Mouse (Mus musculus) olfactory bulb, adult 2 months (tissue): ENCODE data around the gene AI597479.

ENCODE experiments used
- CTCF ChIP-seq: fragments of 200-500 bp; IDR thresholded peaks from 2 replicates; pipeline ENCODE4 v1.5.1; 2012; ENCODE audit warnings: low read depth, mild to moderate bottlenecking, low read length, moderate library complexity; ENCODE audit not compliant: insufficient read depth
- POLR2A ChIP-seq: fragments of 200-500 bp; IDR thresholded peaks from 2 replicates; pipeline ENCODE4 v1.6.1; 2012; ENCODE audit warnings: mild to moderate bottlenecking, low read depth, low read length, moderate library complexity; ENCODE audit not compliant: insufficient read depth

DNA sequence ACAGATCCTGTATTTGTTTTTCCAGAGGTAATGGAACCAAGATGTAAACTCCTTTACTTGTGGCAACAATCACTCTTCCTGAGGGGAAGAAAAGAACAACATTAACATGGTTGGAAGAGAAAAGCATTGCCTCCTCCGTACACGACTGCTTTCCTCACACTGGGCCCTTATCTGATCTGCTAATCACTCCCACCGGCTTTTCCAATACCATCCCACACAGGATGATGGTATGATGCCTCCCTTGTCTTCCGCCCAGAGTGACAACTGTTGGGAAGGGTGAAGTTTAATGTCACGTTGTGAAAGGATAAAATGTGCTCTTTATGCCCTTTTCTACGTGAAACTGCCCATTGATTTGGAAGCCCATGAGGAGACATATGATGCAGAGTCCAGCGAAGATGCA, 31.0 kb upstream of the AI597479 start:
- TF ChIP-seq POLR2A (no peak), CTCF (no peak)
